Mouse (Mus musculus) testis, adult 2 months (tissue): ENCODE measurements around the gene Fto.

Experiments used
- CTCF ChIP-seq: fragments of 200-500 bp; IDR thresholded peaks from 2 replicates; pipeline ENCODE4 v1.5.1; 2012; ENCODE audit warnings: low read depth, mild to moderate bottlenecking, inconsistent platforms, low read length, moderate library complexity; ENCODE audit not compliant: control insufficient read depth, insufficient read depth, insufficient replicate concordance
- POLR2A ChIP-seq: fragments of 200-500 bp; IDR thresholded peaks from 2 replicates; pipeline ENCODE4 v1.6.1; 2012; ENCODE audit warnings: low read depth, mild to moderate bottlenecking, inconsistent platforms, low read length, moderate library complexity; ENCODE audit not compliant: control insufficient read depth

GRCm38 (mm10) chr8:91376785-91377184 is 63.5 kb downstream of the Fto start:
- no peak for TF ChIP-seq POLR2A
- no peak for TF ChIP-seq CTCF
